Mouse (Mus musculus) embryonic facial prominence, embryonic 14.5 days (tissue): Measurements from ENCODE around the gene Fmnl2. TPM values are rescaled to one million over a fixed set of nuclear protein-coding genes. Genes with fewer than 3 reads are reported as not detected.

ENCODE experiments used
- ATAC-seq: fragments of 200-750 bp; cut with Nextera tagmentation; 2 replicates; pipeline ENCODE4 v1.8.0; 2017; ENCODE audit warnings: low read depth, moderate number of reproducible peaks, moderate TSS enrichment
- DNase-seq: peaks from one replicate; pipeline ENCODE4 v3.0.0-alpha.2; 2015; ENCODE audit warnings: low spot score
- H3K27ac ChIP-seq: fragments of 300-500 bp; sonication (generic); replicated peaks from 2 replicates; pipeline ENCODE4 v1.5.1; 2014; ENCODE audit warnings: low read depth, mild to moderate bottlenecking, low read length, moderate library complexity
- H3K27me3 ChIP-seq: fragments of 300-500 bp; sonication (generic); replicated peaks from 2 replicates; pipeline ENCODE4 v1.6.1; 2014; ENCODE audit warnings: low read length; ENCODE audit not compliant: control insufficient read depth, insufficient read depth
- H3K36me3 ChIP-seq: fragments of 300-500 bp; sonication (generic); 2 replicates; pipeline ENCODE4 v1.6.1; 2014; ENCODE audit warnings: low read length, mixed read lengths; ENCODE audit not compliant: control insufficient read depth, insufficient read depth
- H3K4me1 ChIP-seq: fragments of 300-500 bp; sonication (generic); 2 replicates; pipeline ENCODE4 v1.6.1; 2014; ENCODE audit warnings: antibody characterized with exemption, low read length; ENCODE audit not compliant: control insufficient read depth, insufficient read depth
- H3K4me2 ChIP-seq: fragments of 300-500 bp; sonication (generic); 2 replicates; pipeline ENCODE4 v1.6.1; 2014; ENCODE audit warnings: low read depth, mild to moderate bottlenecking, low read length, moderate library complexity, mixed read lengths
- H3K4me3 ChIP-seq: fragments of 300-500 bp; sonication (generic); 2 replicates; pipeline ENCODE4 v1.5.1; 2014; ENCODE audit warnings: low read depth, mild to moderate bottlenecking, low read length
- H3K9ac ChIP-seq: fragments of 300-500 bp; sonication (generic); 2 replicates; pipeline ENCODE4 v1.6.1; 2014; ENCODE audit warnings: low read depth, mild to moderate bottlenecking, low read length, moderate library complexity, mixed read lengths
- H3K9me3 ChIP-seq: fragments of 300-500 bp; sonication (generic); 2 replicates; pipeline ENCODE4 v1.6.1; 2016; ENCODE audit warnings: low read length; ENCODE audit not compliant: control insufficient read depth
- WGBS: fragments of 180-500 bp; shearing (Covaris S2); extraction: QIAGEN DNeasy Blood & Tissue Kit; methylation state at CpG from one replicate; pipeline ENCODE4 v1.1.7; 2014; 5-methylcytosine and 5-hydroxymethylcytosine counted together
- polyA plus RNA-seq: library from polyadenylated mRNA; unstranded; fragments of >200 nt; fragmentation: Nextera tagmentation; extraction: Ambion mirVana; gene quantifications from 2 replicates; pipeline ENCODE4 v1.2.1, GENCODE M21; 2014

The Fmnl2 gene
- polyA plus RNA-seq, 1 experiment from 2014 or later, result 10.4 TPM

DNA sequence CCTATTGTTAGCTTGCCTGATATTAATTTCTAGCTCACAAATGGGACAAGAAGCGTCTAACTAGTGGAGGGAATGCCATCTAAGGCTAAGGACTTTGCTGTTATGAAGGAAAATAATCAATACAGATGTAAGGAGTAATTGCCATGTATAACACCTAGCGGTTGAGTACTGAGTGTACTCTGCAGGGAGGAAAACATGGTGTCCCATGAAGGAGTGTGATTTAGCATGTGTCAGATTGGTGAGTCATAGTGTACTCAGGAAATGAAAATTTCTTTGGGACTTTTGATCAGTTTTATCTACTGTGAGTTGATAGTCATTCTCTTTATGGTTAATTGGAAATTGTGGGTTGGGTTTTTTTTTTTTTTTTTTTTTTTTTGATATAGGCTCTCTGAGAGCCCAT is 34.1 kb downstream of the Fmnl2 start:
- Histone ChIP-seq H3K9ac (no peak overlapping the region), H3K4me3 (no peak overlapping the region), H3K36me3 (no peaks in the 10 kb centered on the region), H3K27me3 (no peaks in the 10 kb centered on the region), H3K27ac (no peak overlapping the region), H3K9me3 (no peaks in the 10 kb centered on the region), H3K4me1 (peaks cover 25% of the 10 kb centered on the region), H3K4me2 (no peak overlapping the region)
- ATAC-seq (no peak), DNase-seq (no peak)
- 81% methylated on average over 2 of the region's 2 CpGs for WGBS

- 59% methylated on average over 6 of the region's 6 CpGs for WGBS
- Histone ChIP-seq H3K4me3 (no peak overlapping the region), H3K27me3 (no peaks in the 10 kb centered on the region), H3K9ac (no peak overlapping the region; the same call in 1 of the 2 replicates), H3K36me3 (no peaks in the 10 kb centered on the region), H3K4me1 (peaks cover 31% of the 10 kb centered on the region), H3K4me2 (no peak overlapping the region), H3K27ac (no peak overlapping the region), H3K9me3 (no peaks in the 10 kb centered on the region)
- ATAC-seq (0 out of 2 replicates have a peak, but pooled peaks have one; percentile 35), DNase-seq (peak; percentile 69)
Measured at GRCm38 (mm10) chr2:52894983-52895621, 37.4 kb downstream of the Fmnl2 start.

DNA sequence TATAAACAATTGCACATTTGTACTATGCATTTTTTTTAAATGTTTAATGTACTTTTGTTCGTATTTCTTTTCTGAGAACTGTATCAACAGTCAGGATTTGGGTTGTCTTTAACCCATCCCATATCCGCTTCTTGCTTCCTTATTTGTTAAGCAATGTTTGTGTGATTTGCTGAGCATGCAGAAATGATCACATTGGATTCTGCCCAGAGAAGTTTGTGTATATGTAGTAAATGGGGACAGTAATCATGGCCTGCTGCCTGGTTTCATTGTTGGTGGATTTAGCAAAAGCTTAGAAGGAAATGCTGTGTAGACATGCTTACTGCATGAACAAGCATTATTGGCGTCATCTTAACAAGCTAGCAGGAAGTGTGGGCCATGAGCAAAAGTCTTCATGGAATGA is 39.3 kb downstream of the Fmnl2 start:
- no peak overlapping the region for H3K9ac ChIP-seq
- H3K36me3 ChIP-seq, result no peaks in the 10 kb centered on the region
- ATAC-seq (no peak), DNase-seq (no peak)
- H3K4me3 ChIP-seq, result no peak overlapping the region
- peaks cover 30% of the 10 kb centered on the region for H3K4me1 ChIP-seq
- 74% methylated on average over 3 of the region's 3 CpGs for WGBS
- no peaks in the 10 kb centered on the region for H3K27me3 ChIP-seq
- H3K4me2 ChIP-seq, result no peak overlapping the region
- no peak overlapping the region for H3K27ac ChIP-seq
- H3K9me3 ChIP-seq, result no peaks in the 10 kb centered on the region

- Histone ChIP-seq H3K27me3 (no peaks in the 10 kb centered on the region), H3K9me3 (no peaks in the 10 kb centered on the region), H3K4me2 (no peak overlapping the region), H3K27ac (peak overlapping the region; percentile 58; the same call in 1 of the 2 replicates), H3K4me3 (no peak overlapping the region), H3K36me3 (no peaks in the 10 kb centered on the region), H3K4me1 (peaks cover 51% of the 10 kb centered on the region), H3K9ac (no peak overlapping the region)
- 95% methylated on average over 4 of the region's 4 CpGs for WGBS
- DNase-seq, result no peak
- ATAC-seq, result no peak
Measured at GRCm38 (mm10) chr2:52900780-52901179, 43.1 kb downstream of the Fmnl2 start.

DNA sequence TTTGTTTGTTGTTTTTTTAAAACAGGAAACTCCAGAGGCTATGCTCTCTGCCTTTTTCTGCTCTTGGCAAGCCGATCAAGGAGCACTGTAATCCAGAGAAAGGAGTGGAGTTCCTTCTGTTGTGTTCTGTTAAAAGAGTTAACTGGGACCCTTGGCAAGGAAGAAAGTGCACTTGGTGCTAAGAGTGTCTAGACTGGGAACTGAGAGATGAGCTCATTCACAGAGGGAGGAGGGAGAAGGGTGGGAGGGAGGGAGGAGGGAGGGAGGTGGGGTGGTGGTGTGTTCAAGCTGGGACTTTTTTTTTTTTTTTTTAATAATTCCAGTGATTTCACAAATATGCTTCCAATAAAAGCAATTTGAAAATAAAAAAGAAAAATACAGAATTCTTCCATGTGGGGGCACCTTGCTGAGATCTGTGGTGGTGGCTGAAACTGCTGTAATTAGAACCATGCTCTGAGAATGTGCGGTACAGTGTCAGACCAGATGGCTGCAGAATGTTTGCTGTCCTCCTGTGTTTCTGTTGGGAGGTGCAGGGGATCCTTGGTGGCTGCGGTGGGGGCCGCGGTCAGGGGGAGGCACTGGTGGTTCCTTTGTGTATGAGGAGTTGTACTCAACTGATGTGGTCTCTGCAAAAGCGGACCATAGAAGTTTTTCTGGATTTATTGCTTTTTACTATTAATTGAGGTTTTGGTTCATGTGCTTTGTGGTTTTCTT is 43.8 kb downstream of the Fmnl2 start:
- Histone ChIP-seq H3K4me3 (no peak overlapping the region), H3K36me3 (no peaks in the 10 kb centered on the region), H3K4me1 (peaks cover 57% of the 10 kb centered on the region), H3K27ac (peak overlapping the region; percentile 58), H3K9me3 (no peaks in the 10 kb centered on the region), H3K9ac (no peak overlapping the region), H3K4me2 (no peak overlapping the region; the same call in 1 of the 2 replicates), H3K27me3 (no peaks in the 10 kb centered on the region)
- DNase-seq (peak; percentile 75), ATAC-seq (peak; percentile 68; the same call in 1 of the 2 replicates)
- 42% methylated on average over 6 of the region's 6 CpGs for WGBS

DNA sequence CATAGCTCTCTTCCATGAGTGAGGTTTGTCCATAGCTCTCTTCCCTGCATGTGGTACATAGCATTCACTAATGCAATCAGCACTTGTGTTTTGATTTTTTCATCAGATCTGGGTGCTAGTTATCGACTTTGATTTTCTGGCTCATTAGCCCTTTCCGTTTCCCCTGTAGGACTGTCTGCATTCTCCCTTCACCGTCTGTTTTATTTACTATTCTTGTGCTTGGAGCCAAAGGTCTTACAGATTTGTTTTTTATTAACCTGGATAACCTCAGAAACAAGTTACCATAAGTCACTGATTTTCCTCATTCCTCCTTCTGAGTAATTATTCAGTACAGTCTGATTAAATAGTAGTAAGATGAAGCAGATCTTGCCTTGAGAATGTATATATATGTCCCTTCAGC is 44.8 kb downstream of the Fmnl2 start:
- Histone ChIP-seq H3K4me1 (peaks cover 58% of the 10 kb centered on the region), H3K4me3 (no peak overlapping the region), H3K27ac (no peak overlapping the region), H3K9me3 (no peaks in the 10 kb centered on the region), H3K36me3 (no peaks in the 10 kb centered on the region), H3K27me3 (no peaks in the 10 kb centered on the region), H3K9ac (no peak overlapping the region), H3K4me2 (no peak overlapping the region)
- ATAC-seq (no peak), DNase-seq (no peak)
- WGBS, result 51% methylated on average over 3 of the region's 3 CpGs

DNA sequence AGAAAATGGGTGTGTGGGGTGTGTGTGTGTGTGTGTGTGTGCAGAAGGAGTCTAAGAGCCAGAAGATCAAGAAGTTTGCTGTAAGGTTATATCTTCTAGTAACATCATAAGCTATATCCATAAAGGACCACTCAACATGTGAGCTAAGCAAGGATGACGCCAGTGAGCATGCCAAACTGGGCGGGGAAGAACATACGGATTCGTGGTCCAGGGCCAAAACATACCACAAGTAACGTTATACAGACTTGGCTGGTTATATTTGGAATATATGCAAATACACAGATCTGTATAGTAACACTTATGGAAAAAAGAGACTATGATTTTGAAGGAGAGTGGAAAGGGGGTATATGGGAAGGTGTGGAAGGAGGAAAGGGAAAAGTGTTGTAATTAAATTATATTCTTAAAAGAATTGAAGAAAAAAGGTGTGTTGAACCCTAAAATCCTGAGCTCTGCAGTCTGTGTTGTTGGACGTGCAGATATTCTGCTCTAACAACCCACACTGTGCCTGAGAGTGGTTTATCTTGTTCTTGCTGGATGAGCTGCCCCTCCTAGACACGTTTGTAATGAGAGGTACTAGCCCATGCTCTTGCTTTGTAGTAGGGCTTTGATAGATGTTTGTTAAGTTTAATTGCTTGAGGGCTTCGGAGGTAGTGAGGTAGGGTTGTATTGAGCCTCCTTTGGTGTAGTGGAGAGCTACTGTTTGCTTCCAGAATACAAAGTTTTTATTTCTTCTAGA is 45.7 kb downstream of the Fmnl2 start:
- no peaks in the 10 kb centered on the region for H3K9me3 ChIP-seq
- no peak overlapping the region for H3K9ac ChIP-seq
- H3K4me2 ChIP-seq, result no peak overlapping the region
- H3K4me3 ChIP-seq, result no peak overlapping the region
- DNase-seq, result peak; percentile 87
- no peak overlapping the region for H3K27ac ChIP-seq
- 35% methylated on average over 8 of the region's 8 CpGs for WGBS
- H3K36me3 ChIP-seq, result no peaks in the 10 kb centered on the region
- ATAC-seq, result peak; percentile 48
- peaks cover 53% of the 10 kb centered on the region for H3K4me1 ChIP-seq
- no peaks in the 10 kb centered on the region for H3K27me3 ChIP-seq

- Histone ChIP-seq H3K27me3 (no peaks in the 10 kb centered on the region), H3K4me3 (no peak overlapping the region), H3K27ac (no peak overlapping the region), H3K9me3 (no peaks in the 10 kb centered on the region), H3K4me2 (no peak overlapping the region), H3K36me3 (no peaks in the 10 kb centered on the region), H3K9ac (no peak overlapping the region), H3K4me1 (peaks cover 53% of the 10 kb centered on the region)
- WGBS, result 46% methylated on average over 5 of the region's 5 CpGs
- ATAC-seq (no peak), DNase-seq (no peak)
Measured at GRCm38 (mm10) chr2:52904526-52904925, 46.9 kb downstream of the Fmnl2 start.
